Mouse (Mus musculus): Measurements from ENCODE around the gene Hps3.
"Not testable (repeated sequence)": the region's sequence is repeated elsewhere in the genome, so short reads cannot be mapped to it uniquely, and the experiment has no call there.

Gene Hps3

DNA sequence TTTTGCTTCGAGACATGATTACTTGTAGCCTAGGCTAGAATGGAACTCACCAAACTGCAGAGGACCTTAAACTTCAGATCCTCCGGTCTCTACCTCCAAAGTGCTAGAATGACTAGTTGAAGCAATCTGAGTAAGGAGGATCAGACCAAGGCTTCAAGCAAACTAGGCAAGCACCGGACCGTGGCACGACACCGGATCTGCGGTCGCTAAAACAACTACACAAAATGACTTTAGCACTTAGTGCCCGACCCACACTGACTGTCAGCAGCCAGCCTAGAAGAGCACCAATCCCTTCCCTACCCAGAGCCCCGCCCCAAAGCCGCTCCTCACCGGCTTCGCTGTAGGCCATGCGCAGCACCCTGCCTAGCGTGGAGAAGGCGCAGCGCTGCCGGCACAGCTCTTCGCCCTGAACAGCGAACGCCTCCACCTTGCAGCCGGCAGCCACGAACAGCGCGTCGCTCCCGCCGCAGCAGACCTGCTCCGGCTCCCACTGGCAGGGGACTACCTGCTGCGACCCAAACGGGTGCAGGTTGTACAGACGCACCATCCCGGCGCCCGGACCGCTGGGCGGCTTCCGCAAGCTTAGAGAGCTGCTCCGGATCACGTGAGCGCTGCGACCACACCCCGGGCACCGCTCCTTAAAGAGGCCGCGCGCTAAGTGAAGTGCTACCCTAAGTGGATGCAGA, at the start of gene Hps3:
Gene Hps3, minus strand, starts transcription at position 597 of the 686 bp plus-strand sequence.
- peak; percentile 87 for DNase-seq (ENCODE audit: extremely low spot score)

DNA sequence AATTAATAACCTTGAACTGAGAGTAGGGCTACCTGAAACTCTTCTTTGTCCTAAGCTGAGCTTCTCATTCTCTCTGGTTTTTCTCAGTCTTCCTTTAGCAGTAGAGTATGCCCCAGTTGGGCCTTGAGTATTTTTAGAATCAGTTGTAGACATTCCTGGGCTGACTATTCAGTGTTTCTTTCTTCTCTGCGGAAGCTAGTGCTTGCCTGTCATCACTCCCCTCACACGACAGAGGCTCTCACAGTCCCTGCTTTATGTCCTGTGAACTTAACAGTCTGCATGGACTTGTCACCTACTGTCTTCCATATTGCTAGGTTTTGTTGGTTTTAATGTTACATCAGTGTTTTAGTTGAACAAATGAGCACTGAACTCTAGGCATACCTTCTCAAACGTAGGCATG, 47.0 kb upstream of the Hps3 start:
- no peak for DNase-seq (ENCODE audit: extremely low spot score)

GRCm38 (mm10) chr3:20076145-20077053, 41.3 kb upstream of the Hps3 start:
- DNase-seq (ENCODE audit: extremely low spot score): no peak

GRCm38 (mm10) chr3:20058197-20058541, 23.1 kb upstream of the Hps3 start:
- no peak for DNase-seq (ENCODE audit: extremely low spot score)

- peak; percentile 92 for DNase-seq (ENCODE audit: extremely low spot score)
Observed at GRCm38 (mm10) chr3:20057306-20058196, 22.4 kb upstream of the Hps3 start, which contains the start of gene Hltf. Gene Hltf, plus strand, starts transcription at chr3:20057811.

GRCm38 (mm10) chr3:20044736-20045135, 9.6 kb upstream of the Hps3 start:
- DNase-seq (ENCODE audit: extremely low spot score): not testable (repeated sequence)

- DNase-seq (ENCODE audit: extremely low spot score): not testable (repeated sequence)
Observed at GRCm38 (mm10) chr3:20041461-20041860, 6.3 kb upstream of the Hps3 start.

DNA sequence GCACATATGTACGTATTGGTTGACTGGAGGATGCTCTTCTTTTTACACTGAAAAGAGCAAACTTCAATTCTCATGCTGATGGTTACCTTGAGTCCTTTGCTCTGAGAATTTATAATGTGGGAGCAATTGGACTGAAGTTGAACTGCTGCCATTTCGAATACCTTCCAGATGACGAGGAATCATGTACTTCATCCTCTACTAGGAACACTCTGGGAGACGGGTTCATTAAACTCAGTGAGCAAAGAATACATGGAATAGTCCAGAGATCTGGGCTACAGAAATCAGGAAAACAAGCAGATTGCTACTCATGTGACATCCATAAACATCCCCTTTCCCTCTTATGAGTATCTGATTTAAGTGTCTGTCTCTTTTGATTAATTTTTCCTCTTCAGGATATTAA, 954 bp upstream of the Hps3 start:
- DNase-seq (ENCODE audit: extremely low spot score): no peak

- DNase-seq (ENCODE audit: extremely low spot score): no peak
Observed at GRCm38 (mm10) chr3:20033761-20034718, 1.1 kb downstream of the Hps3 start.

GRCm38 (mm10) chr3:20030807-20031206, 4.3 kb downstream of the Hps3 start:
- DNase-seq (ENCODE audit: extremely low spot score): no peak

GRCm38 (mm10) chr3:20028640-20029039, 6.5 kb downstream of the Hps3 start:
- no peak for DNase-seq (ENCODE audit: extremely low spot score)

GRCm38 (mm10) chr3:20027788-20028187, 7.3 kb downstream of the Hps3 start:
- no peak for DNase-seq (ENCODE audit: extremely low spot score)

- no peak for DNase-seq (ENCODE audit: extremely low spot score)
Observed at GRCm38 (mm10) chr3:20026996-20027689, 8.0 kb downstream of the Hps3 start.

DNA sequence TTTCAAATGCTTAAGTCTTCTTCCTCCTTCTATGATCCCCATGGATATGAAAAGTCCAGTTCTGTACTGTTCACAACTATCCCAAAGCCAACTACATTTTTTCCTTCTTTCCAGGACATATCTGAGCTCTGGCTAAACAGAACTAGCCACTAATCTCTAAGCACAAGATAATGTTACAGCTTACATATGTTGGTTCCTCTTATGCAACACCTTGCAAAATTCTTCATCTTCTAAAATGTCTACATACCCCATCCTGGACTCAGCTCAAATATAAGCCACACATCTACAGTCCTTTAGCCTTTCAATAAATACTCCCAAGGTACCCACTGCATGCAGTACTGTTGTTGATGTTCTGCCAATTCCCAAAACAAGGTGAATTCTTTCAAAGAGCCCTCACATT, 8.6 kb downstream of the Hps3 start:
- no peak for DNase-seq (ENCODE audit: extremely low spot score)

GRCm38 (mm10) chr3:20023832-20024231, 11.3 kb downstream of the Hps3 start:
- no peak for DNase-seq (ENCODE audit: extremely low spot score)

DNA sequence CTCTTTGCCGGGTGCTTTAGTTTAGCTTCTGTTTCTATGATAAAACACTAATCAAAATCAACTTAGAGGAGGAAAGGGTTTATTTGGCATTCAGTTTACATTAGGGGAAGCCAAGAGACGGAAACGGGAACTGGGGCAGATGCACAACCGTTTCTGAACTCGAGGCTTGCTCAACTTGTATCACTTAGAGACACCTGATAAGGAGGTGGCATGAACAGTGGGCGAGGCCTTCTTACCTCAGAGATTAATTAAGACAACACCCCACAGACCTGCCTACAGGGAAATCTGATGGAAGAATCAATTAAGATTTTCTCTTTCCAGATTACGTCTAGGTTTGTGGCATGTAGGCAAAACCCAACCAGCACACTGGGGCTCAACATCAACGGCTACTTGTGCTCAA, 17.0 kb downstream of the Hps3 start:
- no peak for DNase-seq (ENCODE audit: extremely low spot score)

- DNase-seq (ENCODE audit: extremely low spot score): no peak
Observed at GRCm38 (mm10) chr3:20014454-20014853, 20.7 kb downstream of the Hps3 start.

- DNase-seq (ENCODE audit: extremely low spot score): not testable (repeated sequence)
Observed at GRCm38 (mm10) chr3:20010905-20011304, 24.2 kb downstream of the Hps3 start.

DNA sequence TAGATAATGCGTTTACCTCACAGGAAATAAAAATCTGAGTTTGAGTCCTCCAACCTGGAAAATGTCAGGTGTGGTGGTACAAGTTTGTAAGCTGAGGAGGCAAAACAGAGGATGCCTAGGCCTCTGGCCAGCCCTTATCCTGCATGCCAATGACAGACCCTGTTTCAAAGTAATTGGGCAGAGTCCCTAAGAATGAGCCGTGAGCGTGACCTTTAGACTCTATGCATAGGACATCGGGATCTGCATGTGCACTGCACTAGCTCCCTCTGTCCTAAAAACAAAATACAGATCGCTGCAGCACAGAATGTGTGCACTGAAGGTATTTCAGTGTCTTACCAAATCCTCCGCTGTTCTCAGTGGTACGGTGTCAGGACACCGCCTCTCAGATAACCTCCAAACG, 24.7 kb downstream of the Hps3 start:
- DNase-seq (ENCODE audit: extremely low spot score): no peak

DNA sequence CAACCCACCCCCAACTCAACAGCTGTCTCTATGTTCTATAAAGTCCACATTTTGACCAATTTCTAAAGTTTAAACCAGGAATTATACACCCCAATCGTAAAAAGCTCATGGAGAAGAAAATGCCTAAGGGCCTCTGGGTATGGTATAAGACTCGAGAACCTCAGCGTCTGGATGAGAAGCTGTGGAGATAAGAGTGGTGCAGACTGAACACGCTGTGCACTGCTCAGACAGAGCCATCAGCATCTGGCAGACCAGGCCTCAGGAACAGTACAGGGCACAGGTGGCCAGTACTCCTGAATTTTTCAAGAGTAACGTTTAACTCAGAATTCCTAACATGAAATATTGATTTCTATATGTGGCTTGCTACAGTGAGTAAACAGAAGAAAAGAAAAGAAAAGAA, 27.4 kb downstream of the Hps3 start:
- no peak for DNase-seq (ENCODE audit: extremely low spot score)
